Mouse (Mus musculus): ENCODE measurements around the gene Fam53b.

DNA sequence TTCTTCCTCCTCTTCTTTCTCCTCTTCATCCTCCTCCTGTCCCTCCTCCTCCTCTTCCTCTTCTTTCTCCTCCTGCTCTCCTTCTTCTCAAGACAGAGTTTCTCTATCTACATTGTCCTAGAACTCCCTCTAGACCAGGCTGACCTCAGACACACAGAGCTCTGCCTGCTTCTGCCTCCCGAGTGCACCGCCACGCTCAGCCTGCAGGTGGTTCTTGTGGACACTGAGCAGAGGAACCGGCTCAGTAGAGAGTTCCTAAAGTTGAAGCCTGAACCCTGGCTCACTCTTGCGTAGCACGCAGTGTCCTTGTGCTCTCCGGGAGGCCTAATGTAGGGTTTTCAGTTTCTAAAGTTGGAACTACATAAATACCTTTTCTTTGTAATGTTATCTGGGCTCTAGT lies 108.6 kb downstream of the Fam53b start:
- TF ChIP-seq CTCF (IDR thresholded peaks at IDR 0.05; ENCODE audit: control insufficient read depth, insufficient read depth, low read length) (peak; percentile 61; the same call in 1 of the 2 replicates), POLR2A (IDR thresholded peaks at IDR 0.05; ENCODE audit: borderline replicate concordance, control insufficient read depth, low read depth, low read length) (no peak)
